Mouse (Mus musculus) heart, adult 9 months (tissue): ENCODE measurements around the gene A930018P22Rik.
A peak's percentile ranks its signal among the peaks of the same experiment; 100 is the strongest.

Experiments used
- DNase-seq, 2 experiments: peaks; one replicate each; pipeline ENCODE4 v3.0.0; 2022; ENCODE audit warnings: low spot score in 2 of 2

The A930018P22Rik gene

DNA sequence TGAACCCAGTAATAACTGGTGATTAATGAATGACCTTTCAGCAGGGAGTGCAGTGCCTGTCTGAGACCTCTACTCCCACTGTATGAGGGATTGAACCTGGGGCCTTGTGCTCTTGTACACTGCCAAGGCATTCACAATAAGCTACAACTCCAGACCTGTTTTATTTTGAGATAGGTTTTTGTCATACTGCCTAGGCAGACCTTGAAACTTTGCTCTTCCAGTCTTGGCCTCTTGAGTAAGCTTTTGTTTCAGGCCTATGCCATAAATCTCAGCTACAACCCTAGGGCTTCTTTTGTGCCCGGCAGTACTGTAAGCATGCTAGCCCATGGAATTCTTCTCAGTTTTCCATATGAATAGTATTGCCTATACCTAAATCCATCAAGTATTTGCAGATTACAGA is 3.5 kb upstream of the A930018P22Rik start:
- no peak for DNase-seq

DNA sequence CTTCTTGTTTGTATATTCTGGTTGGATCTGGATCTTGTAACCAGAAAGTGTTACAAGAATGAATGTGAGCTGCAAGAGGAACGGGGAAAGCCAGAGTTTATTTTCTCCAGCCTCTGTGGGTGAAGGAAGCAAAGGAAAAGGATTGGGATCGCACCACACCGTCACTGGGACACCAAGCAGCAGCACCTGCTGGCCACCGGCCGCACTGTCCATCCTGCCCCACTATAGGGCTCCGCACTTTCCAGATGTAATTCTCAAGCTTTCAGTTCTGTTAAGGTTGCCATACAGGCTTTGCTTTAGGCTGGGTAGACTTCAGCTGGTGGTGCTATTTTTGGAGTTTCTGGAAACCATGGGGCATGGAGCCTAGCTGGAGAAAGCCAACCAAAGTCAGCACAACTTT is 2.3 kb upstream of the A930018P22Rik start:
- peak in 1 of 2 experiments; percentile 42 for DNase-seq

DNA sequence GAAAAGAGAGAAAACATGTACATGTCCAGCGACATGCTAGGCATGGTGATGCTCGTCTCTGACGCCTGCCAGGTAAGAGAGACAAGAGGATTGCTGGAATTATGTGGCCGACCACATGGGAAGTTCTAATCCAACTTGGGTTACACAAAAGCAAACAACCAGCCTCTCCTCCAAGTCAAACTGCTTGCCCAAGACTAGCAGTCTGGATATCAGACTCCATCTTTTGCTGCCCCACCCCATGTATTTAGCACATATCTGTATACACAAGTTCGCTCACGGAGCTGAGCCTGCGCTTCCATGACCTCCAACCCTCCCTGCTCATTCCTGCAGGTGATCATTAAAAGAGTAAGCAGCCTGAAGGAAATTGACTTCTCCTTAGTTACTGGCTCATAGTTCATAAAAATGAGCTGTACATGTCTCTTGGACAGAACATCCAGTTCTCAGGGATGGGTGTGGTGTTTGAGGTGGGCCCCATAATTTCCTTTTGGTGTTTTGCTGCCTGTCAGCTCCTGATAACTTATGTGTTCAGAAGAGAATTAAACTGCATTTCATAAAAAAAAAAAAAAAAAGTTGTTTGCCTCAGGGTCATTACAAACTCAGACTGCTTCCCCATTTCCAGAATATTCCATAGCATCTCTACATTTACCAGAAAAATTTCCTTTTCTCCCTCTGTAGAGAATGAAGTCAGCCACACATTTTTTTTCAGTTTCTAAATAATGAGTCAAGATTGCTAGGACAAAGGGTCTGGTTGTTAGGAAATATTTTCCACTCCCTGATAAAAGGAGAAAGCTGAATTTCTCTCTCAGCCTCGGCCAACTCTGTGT is 676 bp upstream of the A930018P22Rik start:
- peak; percentile 32 to 45 for DNase-seq

DNA sequence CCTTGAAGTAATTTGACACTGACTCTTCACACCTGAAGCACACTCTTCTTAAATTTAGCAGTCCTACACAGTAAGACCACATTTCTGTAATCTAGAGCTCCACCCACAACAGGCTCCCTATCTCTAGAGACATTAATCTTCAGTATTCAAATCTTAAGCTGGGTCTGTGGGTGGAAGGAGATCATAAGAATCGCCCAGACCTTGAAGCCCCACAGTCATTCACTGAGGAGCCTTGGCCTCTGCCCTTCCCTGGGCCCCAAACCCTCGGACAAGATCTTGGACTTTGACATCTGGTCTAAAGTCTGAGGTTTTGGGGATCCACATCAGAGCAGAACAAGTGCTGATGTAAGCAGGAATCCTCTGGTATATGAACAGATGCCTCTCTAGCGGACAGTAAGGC is 971 bp downstream of the A930018P22Rik start:
- DNase-seq = no peak

DNA sequence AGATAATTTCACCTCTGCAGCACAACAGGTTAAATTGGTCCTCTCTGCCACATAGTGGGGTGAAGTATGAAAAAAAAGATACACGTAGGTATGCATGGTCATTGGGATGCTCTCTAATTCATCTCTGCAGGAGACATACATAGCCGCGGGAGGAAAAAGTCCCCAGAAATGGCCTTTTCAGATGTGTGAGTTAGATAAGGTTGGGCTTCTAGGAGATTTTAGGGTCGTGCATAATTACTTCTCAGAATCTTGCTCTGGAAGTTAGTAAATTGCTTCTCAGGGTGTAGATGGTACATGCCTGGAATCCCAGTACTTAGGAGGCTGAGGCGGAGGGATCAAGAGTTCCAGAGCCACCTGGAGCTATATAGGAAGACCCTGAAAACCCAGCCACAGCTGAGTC is 1.5 kb downstream of the A930018P22Rik start:
- no peak for DNase-seq

DNA sequence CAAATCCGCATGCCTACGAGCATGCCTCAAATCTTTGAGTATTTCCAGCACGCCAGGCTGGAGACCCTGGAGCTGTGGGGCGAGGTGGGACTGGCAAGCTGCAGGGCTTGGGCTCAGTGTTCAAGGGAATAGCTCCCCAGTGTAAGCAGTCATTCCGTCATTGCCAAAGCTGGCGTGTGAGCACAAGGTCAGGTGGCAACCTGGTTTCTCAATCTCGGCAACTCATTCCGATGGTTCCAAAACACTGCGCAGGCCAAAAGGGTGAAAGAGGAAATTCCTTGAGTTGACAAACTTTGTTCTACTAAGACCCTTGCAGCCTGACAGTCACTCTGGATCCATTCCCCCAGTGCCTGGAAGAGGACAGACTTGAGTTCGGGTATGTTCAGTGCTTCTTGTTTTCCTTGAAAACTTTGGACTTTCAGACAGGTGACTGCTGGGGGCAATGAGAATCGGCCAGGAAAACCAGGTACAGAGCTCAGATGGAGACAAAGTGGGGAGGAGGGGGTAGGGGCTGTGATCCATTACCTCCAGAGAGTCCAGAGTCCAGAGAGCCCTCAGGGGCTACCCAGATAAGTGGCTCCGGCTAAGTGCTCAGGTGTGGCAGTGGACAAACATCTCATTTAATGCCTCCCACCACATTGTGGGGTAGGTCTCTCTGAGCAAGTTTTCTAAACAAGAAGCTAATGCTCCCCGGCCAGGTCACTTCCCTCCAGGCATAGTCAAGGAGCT is 6.4 kb downstream of the A930018P22Rik start:
- no peak for DNase-seq

DNA sequence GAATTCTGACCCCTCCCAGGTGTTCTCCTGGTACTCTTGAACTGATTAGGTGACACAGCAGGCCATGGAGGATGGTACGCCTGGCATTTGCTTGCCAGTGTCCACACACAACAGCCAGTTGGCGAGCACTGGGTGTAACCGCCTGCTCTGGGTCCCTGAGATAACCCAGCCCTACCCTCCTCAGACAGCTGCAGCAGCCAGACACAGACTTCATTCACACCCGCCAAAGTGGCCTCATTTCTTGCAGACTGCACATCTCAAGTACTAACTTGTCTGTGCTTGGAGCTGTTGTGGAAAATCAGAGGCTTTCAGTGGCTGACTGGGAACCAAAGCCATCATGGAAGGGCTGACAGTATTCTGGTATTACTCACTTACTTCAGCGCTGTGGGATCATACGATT is 7.6 kb downstream of the A930018P22Rik start:
- no peak for DNase-seq

DNA sequence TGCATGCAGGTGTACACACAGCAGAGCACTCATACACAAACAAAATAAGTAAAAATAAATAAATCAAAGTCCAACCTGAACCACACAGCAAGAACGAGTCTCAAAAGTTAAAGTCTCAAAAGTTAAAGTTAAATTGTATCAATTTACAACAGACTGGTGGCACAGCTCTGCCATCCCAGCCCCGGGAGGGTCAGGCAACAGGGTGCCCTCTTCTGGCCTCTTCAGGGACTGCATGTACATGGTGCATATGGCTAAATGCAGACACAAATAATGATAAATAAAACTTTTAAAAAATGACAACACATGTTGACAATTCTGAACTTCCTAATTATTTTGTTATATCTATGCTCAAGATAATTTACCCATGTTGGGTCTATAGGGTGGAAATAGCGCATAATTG is 8.4 kb downstream of the A930018P22Rik start:
- no peak for DNase-seq

DNA sequence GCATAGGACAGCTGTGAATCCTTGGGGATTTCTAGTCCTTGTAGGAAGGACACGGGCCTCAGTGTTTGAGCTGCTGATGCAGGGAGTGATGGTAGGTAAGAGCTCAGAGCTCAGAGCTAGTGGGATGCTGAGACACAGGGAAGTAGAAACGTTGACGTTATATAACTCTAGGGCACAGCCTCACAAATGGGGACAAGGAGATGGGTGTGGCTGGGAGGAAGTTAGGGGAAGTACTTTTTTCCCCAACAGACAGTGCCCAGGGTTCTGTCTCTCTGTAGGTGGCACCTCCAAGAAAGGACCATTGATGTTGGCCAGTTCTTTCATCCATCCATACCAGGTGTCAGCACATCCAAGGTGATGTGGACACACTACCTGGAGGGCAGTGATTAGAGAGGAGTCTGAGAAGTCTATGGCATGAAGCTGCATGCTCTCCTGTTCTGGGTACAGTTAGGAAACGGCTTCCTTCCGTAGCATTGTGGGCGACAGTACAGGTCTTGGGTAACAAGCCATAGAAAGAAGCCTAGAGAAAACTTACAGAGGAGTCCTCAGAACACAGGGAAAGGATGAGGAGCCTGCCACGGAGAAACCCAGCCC is 9.8 kb downstream of the A930018P22Rik start:
- DNase-seq = no peak

DNA sequence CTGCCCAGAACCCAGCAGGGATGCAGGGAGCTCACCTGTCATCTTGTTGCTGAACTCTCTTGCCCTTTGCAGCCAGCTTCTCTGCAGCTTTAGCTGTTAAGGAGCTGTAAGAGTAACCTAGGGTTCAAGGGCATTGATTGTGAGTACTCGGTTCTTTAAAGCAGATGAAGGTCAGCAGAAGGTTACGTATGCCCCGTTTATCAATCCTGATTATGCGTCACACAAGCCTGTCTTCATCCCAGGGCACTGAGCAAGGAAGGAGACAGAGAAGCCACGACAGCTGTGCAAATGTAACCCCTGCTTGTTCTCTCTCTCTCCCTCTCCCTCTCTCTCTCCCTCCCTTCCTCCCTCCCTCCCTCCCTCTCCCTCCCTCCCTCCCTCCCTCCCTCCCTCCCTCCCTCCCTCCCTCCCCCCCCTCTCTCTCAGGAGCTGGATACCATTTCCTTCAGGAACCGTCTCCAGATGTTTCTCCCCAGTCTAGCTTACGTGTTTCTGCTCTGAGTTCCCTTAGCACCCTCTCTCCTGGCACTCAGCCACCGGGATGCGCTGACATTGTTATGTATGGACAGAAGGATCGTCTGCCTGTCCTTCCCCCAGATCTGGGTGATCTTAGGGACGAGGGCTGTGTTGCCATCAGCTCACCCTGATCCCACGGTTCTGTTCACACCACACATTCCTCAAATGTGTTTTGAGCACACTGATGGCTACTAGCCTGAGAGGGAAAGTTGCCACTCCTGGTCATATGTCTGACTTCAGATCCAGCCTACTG is 10.7 kb downstream of the A930018P22Rik start:
- DNase-seq = no peak

DNA sequence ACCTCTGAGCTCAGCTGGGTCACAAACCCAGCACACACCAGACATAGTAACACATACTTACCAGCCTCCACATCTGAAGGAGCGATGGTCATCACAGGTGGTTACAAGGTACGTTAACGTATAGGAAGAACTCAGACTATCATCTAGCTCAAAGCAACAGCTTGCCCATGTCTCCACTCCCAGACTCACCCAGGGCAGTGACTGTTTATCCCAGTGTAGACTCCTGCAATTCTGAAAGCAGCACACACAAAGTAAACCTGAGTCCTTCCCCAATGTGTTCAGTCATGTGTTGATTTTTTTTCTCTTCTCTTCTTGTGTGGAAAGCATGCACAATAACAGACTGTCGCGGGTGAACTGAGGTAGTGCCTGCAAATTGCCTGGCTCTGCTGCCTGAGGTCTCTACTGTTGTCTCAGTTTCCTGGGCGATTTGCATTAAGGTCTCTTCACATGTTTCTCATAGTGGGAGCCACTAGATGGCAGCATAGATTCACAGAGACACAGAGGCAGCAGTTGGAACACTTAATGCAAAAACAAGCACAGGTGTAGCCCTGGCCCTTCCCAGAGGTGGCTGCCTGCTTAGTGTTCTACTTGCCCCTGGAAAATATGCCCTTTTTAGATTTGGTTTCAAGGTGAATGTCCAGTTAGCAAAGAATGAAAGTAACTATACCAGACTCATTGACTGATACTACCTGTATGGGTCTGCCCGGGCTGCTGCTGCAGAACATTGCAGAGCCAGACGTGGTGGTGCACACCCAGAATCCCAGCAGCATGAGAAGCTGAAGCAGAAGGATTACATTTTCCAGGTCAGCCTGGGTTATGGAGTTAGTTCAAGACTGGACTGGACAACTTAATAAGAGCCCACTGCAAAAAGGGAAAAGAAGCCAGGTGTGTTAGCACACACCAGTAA is 11.8 kb downstream of the A930018P22Rik start:
- peak in 1 of 2 experiments; percentile 59 for DNase-seq

DNA sequence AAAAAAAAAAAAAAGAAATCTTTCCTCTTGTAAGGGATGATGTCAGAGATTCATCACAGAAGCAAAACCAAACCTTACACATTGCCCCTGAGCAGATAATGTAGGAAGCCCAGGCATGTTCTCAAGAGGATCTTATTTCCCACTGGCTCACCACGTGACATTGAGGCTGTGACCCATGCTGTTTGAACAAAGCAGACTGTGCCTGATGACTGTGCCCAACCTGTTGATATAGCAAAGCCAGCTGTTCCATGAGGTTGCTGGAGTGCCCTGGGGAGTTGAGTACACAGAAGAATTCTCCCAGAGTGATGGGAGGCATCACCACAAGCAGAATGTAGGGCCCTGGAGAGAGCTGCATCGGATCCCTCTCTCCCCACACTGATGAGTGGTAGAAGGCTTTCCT is 13.4 kb downstream of the A930018P22Rik start:
- DNase-seq = no peak

DNA sequence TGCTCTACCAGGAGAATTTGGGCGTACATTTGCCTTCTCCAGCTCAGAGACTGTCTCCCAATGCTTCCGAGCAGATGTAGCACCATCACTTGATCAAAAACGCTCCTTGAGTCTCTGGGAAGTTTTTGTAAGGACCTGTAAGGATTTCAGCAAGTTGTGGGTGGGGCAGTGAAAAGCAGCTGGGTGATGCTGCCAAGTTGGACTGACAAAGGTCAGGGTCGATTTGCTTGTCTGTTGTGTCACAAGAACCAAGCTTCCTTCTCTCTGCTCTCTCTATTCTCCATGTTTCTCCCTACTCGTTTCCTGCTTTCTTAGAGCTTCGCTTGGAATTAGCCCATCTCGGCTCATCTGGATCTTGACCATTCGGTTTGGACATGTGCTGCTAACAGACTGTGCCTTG is 19.6 kb downstream of the A930018P22Rik start:
- no peak for DNase-seq

DNA sequence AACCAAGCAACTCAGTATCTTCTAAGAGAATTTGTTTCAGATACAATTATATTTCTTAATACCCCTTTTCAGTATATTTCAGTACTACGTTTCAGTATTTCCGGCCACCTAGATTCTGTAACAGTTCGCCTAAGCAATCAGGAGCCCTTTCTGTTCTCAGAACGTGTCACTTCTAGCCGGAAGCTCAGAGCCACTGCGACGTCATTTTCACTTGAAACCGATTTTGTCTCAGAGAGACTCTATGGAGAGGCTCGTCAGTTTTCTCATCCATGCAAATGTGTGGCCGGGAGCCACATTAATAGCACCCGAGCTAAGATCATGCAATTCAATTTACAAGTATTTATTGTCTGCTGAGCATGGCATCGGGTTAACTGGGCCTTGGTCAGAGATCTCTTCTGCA is 21.4 kb downstream of the A930018P22Rik start:
- no peak for DNase-seq

DNA sequence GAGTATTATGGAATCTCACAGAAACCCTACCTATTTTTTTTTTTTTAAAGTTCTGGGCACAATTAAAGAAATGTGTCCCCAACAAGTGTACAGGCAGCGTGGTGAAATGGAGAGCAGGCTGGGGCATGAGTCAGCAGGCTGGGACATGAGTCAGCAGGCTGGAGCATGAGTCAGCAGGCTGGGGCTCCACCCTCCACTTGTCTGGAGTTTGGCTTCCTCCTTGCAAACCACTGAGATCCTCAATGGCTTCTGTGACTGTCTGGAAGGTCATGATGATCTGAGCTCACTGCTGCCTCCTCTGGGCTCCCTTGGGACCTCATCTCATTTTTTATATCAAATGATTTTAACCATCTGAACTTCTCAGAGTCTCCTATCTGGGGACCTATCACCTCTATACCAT is 23.4 kb downstream of the A930018P22Rik start:
- no peak for DNase-seq

DNA sequence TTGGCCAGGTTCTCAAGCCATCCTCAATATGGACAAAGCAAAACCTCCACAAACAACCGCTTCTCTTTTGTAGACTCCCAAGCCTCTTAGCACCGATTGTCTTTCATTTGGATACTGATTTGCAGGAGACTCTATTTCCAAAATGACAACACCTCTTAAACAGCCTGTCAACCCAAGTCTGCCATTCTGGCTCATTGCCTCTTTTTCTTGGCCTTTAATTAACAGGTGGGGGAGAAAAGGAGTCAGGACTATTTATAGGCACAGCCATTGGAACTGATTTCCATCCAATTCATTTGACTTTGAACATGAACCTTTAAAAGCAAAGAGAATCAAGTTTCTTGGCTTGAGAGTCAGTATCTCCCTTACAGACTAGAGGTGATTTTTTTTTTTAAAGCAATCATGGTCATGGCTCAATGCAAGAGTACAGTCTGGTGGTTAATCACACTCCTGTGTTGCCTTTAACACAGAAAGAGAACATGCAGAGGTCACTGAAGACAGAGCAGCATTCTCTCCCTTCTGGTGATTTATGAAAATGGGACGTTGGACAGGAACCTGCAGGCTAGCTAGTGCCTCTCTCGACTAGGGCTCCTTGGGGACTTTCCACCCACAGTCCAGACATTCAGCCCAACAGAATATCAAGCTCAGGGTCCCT is 25.5 kb downstream of the A930018P22Rik start:
- DNase-seq = no peak

DNA sequence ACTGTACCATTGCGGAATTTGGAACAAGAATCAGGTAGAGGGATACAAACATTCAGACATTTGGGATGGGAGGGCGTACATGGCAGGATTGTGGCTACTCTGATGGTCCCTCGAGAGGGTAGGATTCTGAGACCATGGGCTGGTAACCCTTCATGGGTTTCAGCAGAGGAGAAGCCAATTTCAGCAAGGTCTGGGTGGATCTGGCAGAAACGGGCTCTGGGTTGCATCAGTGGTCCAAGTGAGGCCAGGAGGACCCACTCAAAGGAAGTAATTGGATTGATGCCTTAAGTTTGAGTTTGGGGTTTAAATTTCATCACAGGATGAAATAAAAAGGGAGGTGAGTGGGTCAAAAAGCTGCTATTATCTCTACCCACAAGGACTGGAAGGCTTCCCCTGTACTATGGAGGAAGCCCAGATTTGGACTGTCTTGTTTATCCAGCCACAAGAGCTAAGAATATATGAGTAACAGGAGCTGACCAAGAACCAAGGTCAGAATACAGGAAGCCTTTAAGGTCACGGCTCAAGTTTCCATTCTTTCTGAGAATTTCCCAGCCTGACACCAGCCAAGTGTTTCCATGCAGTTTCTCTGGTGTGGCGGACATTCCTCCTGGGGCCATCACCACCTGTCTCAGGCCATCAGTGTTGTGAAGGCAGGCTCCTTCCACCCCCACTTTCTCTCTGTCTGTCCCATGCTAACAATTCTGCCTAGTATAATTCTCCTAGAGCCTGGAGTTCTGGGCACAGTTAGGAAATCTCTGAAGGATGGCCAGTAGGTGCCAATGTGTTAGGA is 28.2 kb downstream of the A930018P22Rik start:
- no peak for DNase-seq

DNA sequence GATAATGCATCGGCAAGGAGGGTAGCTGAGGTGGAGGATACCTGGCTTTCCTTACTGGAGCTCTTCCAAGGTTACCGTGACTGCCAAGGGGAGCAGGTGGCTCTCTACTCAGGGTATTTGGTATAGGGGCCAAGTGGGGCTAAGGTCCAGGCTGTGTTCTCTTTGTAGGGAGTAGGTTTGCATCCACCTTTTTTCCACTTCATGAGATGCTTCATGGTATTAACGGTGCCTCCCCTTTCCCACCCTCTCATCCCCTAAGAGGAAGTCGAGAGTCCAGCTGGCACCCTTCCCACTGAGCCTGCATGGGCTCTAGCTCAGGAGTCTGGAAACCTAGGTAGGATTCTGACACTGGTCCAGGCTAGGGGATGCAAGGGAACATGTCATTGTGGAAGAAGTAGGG is 30.8 kb downstream of the A930018P22Rik start:
- DNase-seq = no peak

DNA sequence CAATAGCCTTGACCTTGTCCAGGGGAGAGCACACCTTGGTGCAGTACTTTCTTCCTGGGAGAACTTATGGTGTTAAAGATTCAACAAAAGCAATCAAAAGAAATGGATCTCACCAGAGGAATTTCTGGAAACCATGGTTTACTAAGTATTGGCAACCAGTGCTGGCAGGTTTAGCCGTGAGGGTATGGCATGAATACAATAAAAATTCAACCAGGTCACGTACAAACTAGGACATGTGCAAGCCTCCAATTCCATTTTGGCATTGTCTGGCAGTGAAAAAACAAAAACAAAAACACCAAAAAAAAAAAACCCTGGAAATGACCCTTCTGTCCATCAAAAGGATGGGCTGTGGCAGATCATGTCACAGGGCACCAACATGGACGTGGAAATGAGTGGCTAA is 31.3 kb downstream of the A930018P22Rik start:
- DNase-seq = no peak

DNA sequence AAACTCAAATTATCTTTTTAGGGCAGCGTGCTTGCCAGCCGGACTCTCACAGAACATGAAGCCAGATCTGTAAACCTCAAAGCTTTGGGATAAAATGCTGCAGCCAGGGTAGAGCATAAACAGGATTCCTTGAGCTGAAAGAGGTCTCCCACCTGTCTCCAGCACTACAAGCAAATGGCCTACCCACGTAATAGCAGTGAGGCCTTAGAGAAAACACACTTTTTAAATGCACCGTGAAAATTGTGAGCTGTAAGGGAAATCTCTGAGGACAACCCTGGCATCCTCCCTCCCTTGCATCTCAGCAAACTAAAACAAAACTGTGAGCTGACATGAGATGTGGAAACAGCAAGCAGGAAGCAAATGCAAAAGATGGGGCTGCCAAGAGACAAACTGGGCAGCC is 35.3 kb downstream of the A930018P22Rik start:
- DNase-seq = no peak
